Mouse (Mus musculus) heart, adult 18-20 months (tissue): ENCODE data around the gene Iqcg. TPM values are rescaled to one million over a fixed set of nuclear protein-coding genes. Genes with fewer than 3 reads are reported as not detected.
"Not testable (repeated sequence)": the region's sequence is repeated elsewhere in the genome, so short reads cannot be mapped to it uniquely, and the experiment has no call there.

Experiments
- DNase-seq, 2 experiments: peaks; one replicate each; pipeline ENCODE4 v3.0.0; 2021 to 2022; ENCODE audit warnings: mixed read lengths in 1 of 2
- long read RNA-seq, 2 experiments: library from polyadenylated mRNA; stranded (forward); transcript quantifications; one replicate each; pipeline ENCODE4 v2.0.0; 2021
- total RNA-seq, 2 experiments: library from RNA; stranded (reverse); gene quantifications; 2 replicates each; pipeline ENCODE4 v1.2.3; 2021

Gene Iqcg
- under 1 TPM; 0.49 to 0.62 TPM for total RNA-seq
- long read RNA-seq, experiment 1 = 0 reads
- long read RNA-seq, experiment 2 = 0 reads

DNA sequence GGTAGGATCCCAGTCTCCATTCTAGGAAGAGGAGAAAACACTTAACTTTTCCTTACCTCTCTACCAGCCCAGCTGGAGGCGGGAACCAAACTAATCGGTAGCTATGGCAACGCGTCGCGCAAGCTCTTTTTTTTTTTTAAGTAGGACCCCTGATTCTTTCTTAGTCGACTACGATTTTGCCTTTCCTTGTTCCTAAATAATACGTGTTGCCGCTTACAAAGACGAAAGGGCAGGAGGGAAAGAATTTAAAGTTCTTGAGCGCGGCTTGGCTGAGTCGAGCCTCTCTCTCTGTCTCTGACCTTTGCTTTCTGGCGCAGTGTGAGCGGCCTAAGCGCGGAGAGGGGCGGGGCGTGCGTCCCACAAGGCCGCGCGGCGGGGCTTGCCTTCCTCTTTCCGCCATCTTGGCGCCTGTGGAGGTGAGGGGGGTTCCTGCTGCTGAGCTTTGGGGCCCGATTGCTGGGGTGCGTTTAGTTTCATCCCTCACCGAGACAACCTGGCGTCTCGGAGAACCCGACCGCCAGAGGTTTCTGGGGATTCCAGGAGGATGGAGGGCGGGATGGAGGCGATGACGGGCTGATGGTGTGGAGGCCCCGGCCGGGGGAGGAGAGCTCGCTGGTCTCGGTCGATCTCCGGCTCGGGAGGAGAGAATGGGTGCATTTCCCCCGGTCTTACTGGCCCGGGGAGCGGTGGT, at the start of gene Iqcg, which contains the start of gene Rpl35a:
Iqcg (minus strand) TSS at position 124 of the 691 bp plus-strand sequence.
Rpl35a (plus strand) TSS at position 359 of the 691 bp plus-strand sequence.
- DNase-seq = peak; percentile 91 to 95

DNA sequence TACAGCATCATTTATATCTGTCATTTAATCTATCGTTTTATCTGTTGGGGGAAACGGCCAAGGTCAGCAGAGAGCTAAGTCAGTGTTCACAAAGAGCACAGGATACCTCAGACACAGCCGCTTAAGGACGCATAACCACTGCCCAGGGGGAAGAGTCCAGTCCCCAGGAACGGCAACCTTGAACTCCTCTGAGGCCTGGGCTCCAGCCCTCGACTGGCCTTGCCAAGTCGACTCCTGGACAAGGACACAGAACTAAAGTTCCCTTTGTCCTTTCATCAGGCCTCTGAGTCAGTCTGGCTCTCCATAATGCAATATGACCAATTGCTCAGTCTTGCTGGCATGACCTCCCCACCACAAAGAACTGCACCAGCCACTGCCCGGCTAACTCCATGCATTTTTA, 29.6 kb upstream of the Iqcg start:
- peak in 1 of 2 experiments; percentile 4 for DNase-seq

GRCm38 (mm10) chr16:33083996-33084395, 28.0 kb upstream of the Iqcg start:
- no peak for DNase-seq

- no peak for DNase-seq
These were observed 26.9 kb upstream of the Iqcg start for GRCm38 (mm10) chr16:33082951-33083350.

GRCm38 (mm10) chr16:33080063-33080462, 24.0 kb upstream of the Iqcg start:
- DNase-seq = peak in 1 of 2 experiments; percentile 16

- DNase-seq = no peak
These were observed 21.1 kb upstream of the Iqcg start for GRCm38 (mm10) chr16:33077069-33077627.

GRCm38 (mm10) chr16:33076078-33076477, 20.1 kb upstream of the Iqcg start:
- DNase-seq = no peak

GRCm38 (mm10) chr16:33074967-33075366, 18.9 kb upstream of the Iqcg start:
- no peak for DNase-seq

GRCm38 (mm10) chr16:33072871-33073557, 17.0 kb upstream of the Iqcg start:
- DNase-seq = no peak

DNA sequence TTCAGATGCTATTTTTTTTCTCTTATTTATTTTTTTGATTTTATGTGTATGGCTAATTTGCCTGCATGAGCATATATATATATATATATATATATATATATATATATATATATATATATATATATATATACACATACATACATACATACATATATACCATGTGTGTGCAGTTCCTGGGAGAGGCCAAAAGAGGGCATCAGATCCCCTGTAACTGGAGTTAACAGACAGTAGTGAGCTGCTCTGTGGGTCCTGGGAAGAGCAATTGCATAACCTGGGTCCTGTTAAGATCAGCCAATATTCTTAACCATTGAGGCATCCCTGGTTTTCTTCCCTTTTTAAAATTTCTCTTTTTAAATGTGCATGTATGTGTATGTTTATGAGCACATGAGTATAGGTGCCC, 14.9 kb upstream of the Iqcg start:
- no peak for DNase-seq

- DNase-seq = no peak
These were observed 8.6 kb upstream of the Iqcg start for GRCm38 (mm10) chr16:33064636-33065035.

DNA sequence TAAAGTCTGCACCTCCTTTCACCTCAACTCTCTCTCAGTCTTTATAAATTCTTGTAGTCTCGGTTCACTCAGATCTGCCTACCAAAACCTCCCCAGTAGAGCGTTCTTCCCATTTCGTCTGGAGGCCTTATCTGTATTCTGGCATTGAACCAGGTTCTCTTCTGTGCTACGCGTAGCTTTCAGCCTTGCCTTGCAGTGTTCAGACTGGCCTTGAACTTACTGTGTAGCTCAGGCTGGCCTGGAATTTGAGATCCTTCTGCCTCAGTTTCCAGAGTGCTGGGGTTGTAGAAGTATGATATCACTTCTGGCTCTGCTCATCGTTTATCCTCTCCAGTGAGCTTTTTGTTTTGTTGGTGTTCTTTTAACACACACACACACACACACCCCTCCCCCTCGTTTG, 7.2 kb upstream of the Iqcg start:
- DNase-seq = peak in 1 of 2 experiments; percentile 15

DNA sequence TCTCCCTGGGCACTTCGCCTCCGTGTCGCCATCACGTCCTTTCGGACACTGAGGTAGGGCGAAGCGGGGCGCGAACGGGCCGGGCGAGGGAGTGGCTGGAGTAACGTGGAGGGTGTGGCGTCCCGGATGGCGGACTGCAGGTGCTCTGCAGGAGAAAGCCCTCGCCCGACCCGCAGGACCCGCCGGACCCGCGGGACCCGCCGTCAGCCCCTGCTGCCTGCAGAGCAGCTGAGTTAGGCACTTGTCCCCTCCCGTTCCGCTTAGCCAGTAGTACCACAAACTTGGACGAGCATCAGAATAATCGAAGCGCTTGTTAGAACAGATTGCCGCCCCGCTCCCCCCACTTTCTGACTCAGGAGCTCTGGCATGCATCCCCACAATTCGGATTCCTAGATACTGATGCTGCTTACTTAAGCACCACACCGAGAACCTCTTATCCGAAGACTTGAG, 6.7 kb upstream of the Iqcg start:
- no peak for DNase-seq

- DNase-seq = peak; percentile 89 to 95
These were observed 6.1 kb upstream of the Iqcg start, which contains the start of gene Lmln for GRCm38 (mm10) chr16:33062024-33062681. TSS of gene Lmln (plus strand) at chr16:33062521.

DNA sequence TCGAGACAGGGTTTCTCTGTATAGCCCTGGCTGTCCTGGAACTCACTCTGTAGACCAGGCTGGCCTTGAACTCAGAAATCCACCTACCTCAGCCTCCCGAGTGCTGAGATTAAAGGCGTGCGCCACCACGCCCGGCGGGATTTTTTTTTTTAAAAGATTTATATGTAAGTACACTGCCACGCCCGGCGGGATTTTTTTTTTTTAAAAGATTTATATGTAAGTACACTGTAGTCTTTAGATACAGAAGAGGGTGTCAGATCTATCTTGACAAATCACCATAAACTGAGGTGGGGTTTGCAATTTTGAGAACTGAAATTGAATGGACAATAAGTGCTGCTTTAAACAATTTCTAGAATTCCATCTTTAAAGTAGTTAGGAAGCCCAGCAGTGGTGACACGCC, 5.4 kb upstream of the Iqcg start:
- no peak for DNase-seq

- DNase-seq = no peak
These were observed 4.9 kb upstream of the Iqcg start for GRCm38 (mm10) chr16:33060926-33061325.

DNA sequence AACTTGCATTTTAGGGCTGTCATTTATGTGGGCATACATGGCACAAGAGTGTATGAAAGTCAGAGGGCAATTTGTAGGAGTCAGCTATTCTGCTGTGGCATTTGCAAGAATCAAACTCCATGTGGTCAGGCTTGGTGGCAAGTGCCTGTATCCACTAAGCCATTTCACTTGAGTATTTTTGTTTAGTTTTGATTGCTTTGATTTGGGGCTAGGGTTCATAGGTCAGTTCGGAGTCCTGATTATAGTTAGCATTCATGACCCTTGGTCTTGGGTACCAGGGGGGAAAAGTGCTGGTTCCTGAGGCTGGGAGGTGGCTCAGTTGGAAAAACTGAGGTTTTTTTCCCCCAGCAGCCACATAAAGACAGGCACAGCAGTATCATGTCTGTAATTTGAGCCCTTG, 3.5 kb upstream of the Iqcg start:
- no peak for DNase-seq

DNA sequence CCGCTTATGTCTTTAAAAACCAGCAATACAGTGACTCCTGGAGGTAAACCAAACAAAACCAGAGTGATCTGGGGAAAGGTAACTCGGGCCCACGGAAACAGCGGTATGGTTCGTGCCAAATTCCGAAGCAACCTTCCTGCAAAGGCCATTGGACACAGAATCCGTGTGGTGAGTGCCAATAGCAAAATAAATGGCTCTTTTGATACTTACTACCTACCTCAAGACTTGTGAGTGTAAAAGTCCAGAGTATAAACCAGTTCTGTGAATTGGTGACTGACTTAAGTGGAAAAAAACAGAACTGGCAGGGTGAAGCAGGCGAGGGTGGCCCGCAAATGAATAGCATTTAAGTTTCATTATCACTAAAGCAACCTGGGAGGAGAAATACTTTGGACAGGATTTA, 2.6 kb upstream of the Iqcg start:
- DNase-seq = not testable (repeated sequence)

GRCm38 (mm10) chr16:33058033-33058432, 2.0 kb upstream of the Iqcg start:
- no peak for DNase-seq

GRCm38 (mm10) chr16:33056786-33057185, 768 bp upstream of the Iqcg start:
- DNase-seq = no peak

DNA sequence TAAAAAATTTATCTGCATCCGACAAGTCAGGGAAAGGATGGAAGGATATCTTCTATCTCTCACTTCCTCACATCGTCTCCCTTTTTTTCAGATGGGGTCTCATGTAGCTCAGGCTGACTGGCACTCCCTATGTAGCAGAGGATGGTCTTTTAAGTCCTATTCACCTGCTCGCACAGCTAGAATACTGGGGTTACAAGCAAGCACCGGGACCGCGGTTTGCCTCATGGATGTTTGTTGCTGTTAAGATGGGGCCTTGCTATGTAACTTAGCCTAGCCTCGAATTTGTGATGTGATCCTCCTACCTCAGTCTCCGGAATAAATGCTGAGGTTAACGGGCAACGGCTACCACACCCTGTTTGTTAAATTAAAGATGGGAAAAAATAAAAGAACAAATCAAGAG, 363 bp downstream of the Iqcg start:
- no peak for DNase-seq

DNA sequence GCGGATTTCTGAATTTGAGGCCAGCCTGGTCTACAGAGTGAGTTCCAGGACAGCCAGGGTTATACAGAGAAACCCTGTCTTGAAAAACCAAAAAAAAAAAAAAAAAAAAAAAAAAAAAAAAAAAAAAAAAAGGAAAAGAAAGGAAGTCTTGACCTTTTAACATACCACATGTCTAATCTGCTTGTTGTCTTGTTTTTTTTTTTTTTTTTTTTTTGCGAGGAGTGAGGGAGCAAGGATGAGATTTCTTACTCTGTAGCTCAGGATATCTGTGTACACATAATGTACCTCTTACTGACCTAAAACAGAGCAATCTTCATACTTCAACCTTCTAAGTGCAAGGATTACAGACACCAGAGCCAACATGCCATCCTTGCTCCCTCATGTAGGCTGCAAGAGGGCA, 1.1 kb downstream of the Iqcg start:
- DNase-seq = not testable (repeated sequence)

DNA sequence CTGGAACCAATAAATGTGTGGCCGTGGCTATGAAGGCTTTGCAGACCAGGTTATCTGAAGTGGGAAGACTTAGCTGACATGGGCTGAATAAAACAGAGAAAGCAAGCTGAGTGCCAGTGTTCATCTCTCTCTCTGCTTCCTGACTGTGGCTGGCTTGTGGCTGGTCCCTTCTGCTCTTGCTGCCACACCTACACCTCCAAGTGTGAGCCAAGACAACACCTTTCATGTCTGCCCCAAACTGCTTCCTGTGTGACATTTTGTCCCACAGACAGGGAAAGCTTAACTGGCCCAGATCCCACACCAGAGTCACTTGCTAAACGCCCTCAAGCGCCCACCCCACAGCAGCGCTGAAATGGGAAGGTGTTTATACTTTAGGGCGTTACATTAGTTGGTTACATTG, 2.9 kb downstream of the Iqcg start:
- DNase-seq = no peak
